In the genomic region with DNA sequence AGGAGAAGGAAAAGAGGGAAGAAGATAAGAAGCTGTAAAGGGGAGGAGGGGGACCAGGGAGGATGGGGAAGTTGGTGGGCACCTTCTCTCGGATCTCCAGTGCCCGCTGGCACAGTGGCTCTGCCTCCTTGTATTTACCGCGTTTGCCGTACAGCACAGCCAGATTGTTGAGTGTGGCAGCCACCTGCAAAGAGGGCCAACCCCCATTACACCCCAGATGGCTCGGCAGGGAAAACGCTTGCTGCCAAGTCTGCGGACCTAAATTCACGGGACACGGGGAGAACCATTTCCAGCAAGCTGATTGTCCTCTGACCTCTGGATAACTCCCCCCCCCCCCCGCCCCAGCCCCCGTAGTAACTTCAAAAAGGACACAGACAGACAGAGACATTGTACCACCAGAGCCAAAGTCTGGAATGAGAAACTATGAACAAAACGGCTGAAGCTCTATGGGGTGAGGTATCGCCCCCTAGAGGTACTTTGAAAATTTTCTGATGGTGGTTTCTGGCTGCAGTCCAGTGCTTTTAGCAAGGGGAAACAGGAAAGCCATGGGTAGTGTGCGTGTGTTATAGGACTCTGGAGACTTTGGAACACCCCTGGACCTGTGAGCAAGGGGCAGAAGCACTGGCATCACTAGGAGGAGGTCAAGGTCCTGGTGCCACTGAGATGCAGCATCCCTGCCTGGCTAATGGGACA, we compare ENCODE assay signal across 8 mouse cellular contexts. TPM values are rescaled to one million over a fixed set of nuclear protein-coding genes. Genes with fewer than 3 reads are reported as not detected.
DNase-seq lines count a peak whose midpoint lies in the region; ATAC-seq lines count a peak whose summit lies in the region.

No protein-coding gene starts in this region.

- DNase-seq in CD8-positive naive resting alpha-beta T cell, adult 2 months (ENCODE audit: low read depth in 2 of 2, low spot score in 2 of 2): peak; percentile 37 to 45
- peak; percentile 75 for DNase-seq in R1 (ENCODE audit: low read depth, low spot score)
- peak; percentile 65 for DNase-seq in embryo, embryonic 9.5 days (ENCODE audit: extremely low spot score)
- no peak for DNase-seq in liver, embryonic 13.5 days
- peak; percentile 45 for DNase-seq in natural killer cell, adult 2 months (ENCODE audit: low spot score in 2 of 2)
- DNase-seq in urinary bladder, adult 18-20 months (ENCODE audit: low spot score in 2 of 2): no peak

- peaks cover 77% of the 10 kb centered on the region for H3K36me3 ChIP-seq in heart, embryonic 13.5 days
- H3K36me3 ChIP-seq in kidney, embryonic 15.5 days: peaks cover 65% of the 10 kb centered on the region
- H3K36me3 ChIP-seq in liver, embryonic 13.5 days: no peaks in the 10 kb centered on the region

- no peaks in the 10 kb centered on the region for H3K9me3 ChIP-seq in heart, embryonic 13.5 days
- H3K9me3 ChIP-seq in kidney, embryonic 15.5 days (replicated peaks): no peaks in the 10 kb centered on the region
- no peaks in the 10 kb centered on the region for H3K9me3 ChIP-seq in liver, embryonic 13.5 days (replicated peaks)

- H3K27me3 ChIP-seq in heart, embryonic 13.5 days (replicated peaks): no peaks in the 10 kb centered on the region
- H3K27me3 ChIP-seq in kidney, embryonic 15.5 days: no peaks in the 10 kb centered on the region
- H3K27me3 ChIP-seq in liver, embryonic 13.5 days: no peaks in the 10 kb centered on the region

- peaks cover 10% of the 10 kb centered on the region for H3K4me1 ChIP-seq in heart, embryonic 13.5 days
- peaks cover 21% of the 10 kb centered on the region for H3K4me1 ChIP-seq in kidney, embryonic 15.5 days
- H3K4me1 ChIP-seq in liver, embryonic 13.5 days (replicated peaks): peaks cover 8% of the 10 kb centered on the region; the same call in 1 of the 2 replicates

- H3K27ac ChIP-seq in heart, embryonic 13.5 days (replicated peaks): 0 out of 2 replicates have a peak overlapping the region, but pooled peaks have one; percentile 2
- H3K27ac ChIP-seq in kidney, embryonic 15.5 days: no peak overlapping the region
- H3K27ac ChIP-seq in liver, embryonic 13.5 days: no peak overlapping the region

- ATAC-seq in heart, embryonic 13.5 days (ENCODE audit: extremely low read depth, insufficient number of reproducible peaks, low FRiP score, low TSS enrichment): no peak
- ATAC-seq in kidney, embryonic 15.5 days (replicated peaks; ENCODE audit: low FRiP score): 0 out of 2 replicates have a peak, but pooled peaks have one; percentile 17
- ATAC-seq in liver, embryonic 13.5 days (ENCODE audit: low read depth): no peak

- H3K4me2 ChIP-seq in heart, embryonic 13.5 days: peak overlapping the region; percentile 46
- peak overlapping the region; percentile 50 for H3K4me2 ChIP-seq in kidney, embryonic 15.5 days
- H3K4me2 ChIP-seq in liver, embryonic 13.5 days: peak overlapping the region; percentile 17

- H3K9ac ChIP-seq in heart, embryonic 13.5 days: peak overlapping the region; percentile 64
- no peak overlapping the region for H3K9ac ChIP-seq in kidney, embryonic 15.5 days
- H3K9ac ChIP-seq in liver, embryonic 13.5 days: no peak overlapping the region

- H3K4me3 ChIP-seq in heart, embryonic 13.5 days: peak overlapping the region; percentile 20; the same call in 1 of the 2 replicates
- H3K4me3 ChIP-seq in kidney, embryonic 15.5 days (replicated peaks): peak overlapping the region; percentile 15; the same call in 1 of the 2 replicates
- no peak overlapping the region for H3K4me3 ChIP-seq in liver, embryonic 13.5 days (replicated peaks)

- WGBS in heart, embryonic 13.5 days: 24% methylated on average over 15 of the region's 15 CpGs
- 15% methylated on average over 15 of the region's 15 CpGs for WGBS in kidney, embryonic 15.5 days
- 22% methylated on average over 15 of the region's 15 CpGs for WGBS in liver, embryonic 13.5 days (ENCODE audit: insufficient replicate concordance)

RNA-seq across cellular contexts. Expression of a gene that starts 7.7 kb away (rescaled TPM):
- polyA plus RNA-seq in heart, embryonic 13.5 days (2015; fragmentation: Nextera tagmentation; extraction: Ambion mirVana): 49.3 and 52.6 TPM in 2 replicates
- polyA plus RNA-seq in kidney, embryonic 15.5 days (2015; fragmentation: Nextera tagmentation; extraction: Ambion mirVana): 120 and 138 TPM in 2 replicates
- 8.0 and 9.1 TPM in 2 replicates for polyA plus RNA-seq in liver, embryonic 13.5 days (2015; fragmentation: Nextera tagmentation; extraction: Ambion mirVana)

RNA-seq across cellular contexts. Expression of a gene that starts 8.8 kb away (rescaled TPM):
- polyA plus RNA-seq in heart, embryonic 13.5 days (2015; fragmentation: Nextera tagmentation; extraction: Ambion mirVana): 18.6 and 20.5 TPM in 2 replicates
- polyA plus RNA-seq in kidney, embryonic 15.5 days (2015; fragmentation: Nextera tagmentation; extraction: Ambion mirVana): 36.9 and 42.4 TPM in 2 replicates
- polyA plus RNA-seq in liver, embryonic 13.5 days (2015; fragmentation: Nextera tagmentation; extraction: Ambion mirVana): 5.8 TPM in 2 replicates

RNA-seq across cellular contexts. Expression of a gene that starts 9.1 kb away (rescaled TPM):
- polyA plus RNA-seq in heart, embryonic 13.5 days (2015; fragmentation: Nextera tagmentation; extraction: Ambion mirVana): 98.0 and 111 TPM in 2 replicates
- polyA plus RNA-seq in kidney, embryonic 15.5 days (2015; fragmentation: Nextera tagmentation; extraction: Ambion mirVana): 108 and 124 TPM in 2 replicates
- polyA plus RNA-seq in liver, embryonic 13.5 days (2015; fragmentation: Nextera tagmentation; extraction: Ambion mirVana): 91.5 and 97.5 TPM in 2 replicates

RNA-seq across cellular contexts. Expression of a gene that starts 13.2 kb away (rescaled TPM):
- polyA plus RNA-seq in heart, embryonic 13.5 days (2015; fragmentation: Nextera tagmentation; extraction: Ambion mirVana): 41.1 and 41.4 TPM in 2 replicates
- polyA plus RNA-seq in kidney, embryonic 15.5 days (2015; fragmentation: Nextera tagmentation; extraction: Ambion mirVana): 55.5 and 59.2 TPM in 2 replicates
- 10.9 and 12.4 TPM in 2 replicates for polyA plus RNA-seq in liver, embryonic 13.5 days (2015; fragmentation: Nextera tagmentation; extraction: Ambion mirVana)

RNA-seq across cellular contexts. Expression of a gene that starts 37.2 kb away (rescaled TPM):
- 37.6 and 40.3 TPM in 2 replicates for polyA plus RNA-seq in heart, embryonic 13.5 days (2015; fragmentation: Nextera tagmentation; extraction: Ambion mirVana)
- 63.9 and 65.4 TPM in 2 replicates for polyA plus RNA-seq in kidney, embryonic 15.5 days (2015; fragmentation: Nextera tagmentation; extraction: Ambion mirVana)
- polyA plus RNA-seq in liver, embryonic 13.5 days (2015; fragmentation: Nextera tagmentation; extraction: Ambion mirVana): 31.7 and 31.9 TPM in 2 replicates

Comparison
In these comparisons a context has a peak if more than half of its experiments do, and no peak if none do; other contexts are left out.
1. DNase-seq: peak in CD8-positive naive resting alpha-beta T cell, adult 2 months (2 of 2), R1 (single experiment), embryo, embryonic 9.5 days (single experiment) and natural killer cell, adult 2 months (2 of 2); none in liver, embryonic 13.5 days (single experiment) and urinary bladder, adult 18-20 months (0 of 2).
2. Peak in every context shown above with its lines, with median percentiles within 50 percentile points of each other: H3K4me2 ChIP-seq.